Mouse (Mus musculus) limb, embryonic 15.5 days (tissue): ENCODE measurements at regions not wholly inside any gene's neighbourhood (a gene's known extent, or its start where the extent isn't known, plus 50 kb on each side); places are given as distances from the start of the nearest gene placed in this dataset.
"Not testable (repeated sequence)": the region's sequence is repeated elsewhere in the genome, so short reads cannot be mapped to it uniquely, and the experiment has no call there.

ENCODE experiments used
- ATAC-seq: fragments of 200-750 bp; cut with Nextera tagmentation; 2 replicates; pipeline ENCODE4 v1.8.0; 2017; ENCODE audit warnings: low read depth, moderate TSS enrichment; ENCODE audit not compliant: insufficient number of reproducible peaks, low FRiP score, low TSS enrichment
- H3K27ac ChIP-seq: fragments of 300-500 bp; sonication (generic); 2 replicates; pipeline ENCODE4 v1.5.1; 2015; ENCODE audit warnings: moderate library complexity, mild to moderate bottlenecking, inconsistent platforms
- H3K27me3 ChIP-seq: fragments of 300-500 bp; sonication (generic); 2 replicates; pipeline ENCODE4 v1.6.1; 2015; ENCODE audit warnings: inconsistent platforms
- H3K36me3 ChIP-seq: fragments of 300-500 bp; sonication (generic); 2 replicates; pipeline ENCODE4 v1.6.1; 2015; ENCODE audit warnings: inconsistent platforms
- H3K4me1 ChIP-seq: fragments of 300-500 bp; sonication (generic); 2 replicates; pipeline ENCODE4 v1.6.1; 2015; ENCODE audit warnings: inconsistent platforms
- H3K4me2 ChIP-seq: fragments of 300-500 bp; sonication (generic); 2 replicates; pipeline ENCODE4 v1.6.1; 2015; ENCODE audit warnings: mild to moderate bottlenecking, inconsistent platforms
- H3K4me3 ChIP-seq: fragments of 300-500 bp; sonication (generic); 2 replicates; pipeline ENCODE4 v1.5.1; 2015; ENCODE audit warnings: mild to moderate bottlenecking, inconsistent platforms
- H3K9ac ChIP-seq: fragments of 300-500 bp; sonication (generic); 2 replicates; pipeline ENCODE4 v1.6.1; 2015; ENCODE audit warnings: inconsistent platforms
- H3K9me3 ChIP-seq: fragments of 300-500 bp; sonication (generic); 2 replicates; pipeline ENCODE4 v1.6.1; 2016; ENCODE audit warnings: inconsistent platforms
- WGBS: fragments of 180-500 bp; shearing (Covaris S2); methylation state at CpG from one replicate; pipeline ENCODE4 v1.1.7; 2015; 5-methylcytosine and 5-hydroxymethylcytosine counted together

- no peak for ATAC-seq
- H3K4me1 ChIP-seq = no peaks in the 10 kb centered on the region
- no peak overlapping the region for H3K4me3 ChIP-seq
- no peaks in the 10 kb centered on the region for H3K27me3 ChIP-seq
- H3K27ac ChIP-seq = no peak overlapping the region
- no peak overlapping the region for H3K4me2 ChIP-seq
- no peak overlapping the region for H3K9ac ChIP-seq
- no peaks in the 10 kb centered on the region for H3K36me3 ChIP-seq
- WGBS = 16% methylated on average over 4 of the region's 4 CpGs
- H3K9me3 ChIP-seq = no peaks in the 10 kb centered on the region
Measured at GRCm38 (mm10) chr17:69563165-69563564, 124.0 kb downstream of the Akain1 start.

GRCm38 (mm10) chr17:69571070-69571669, 132.0 kb downstream of the Akain1 start:
- H3K27me3 ChIP-seq, H3K4me2 ChIP-seq, H3K27ac ChIP-seq, H3K9ac ChIP-seq, H3K9me3 ChIP-seq, H3K36me3 ChIP-seq, ATAC-seq, H3K4me1 ChIP-seq, H3K4me3 ChIP-seq: not testable (repeated sequence)
- 49% methylated on average over 8 of the region's 8 CpGs for WGBS

GRCm38 (mm10) chr17:69590553-69590952, 151.4 kb downstream of the Akain1 start:
- 67% methylated on average over 4 of the region's 4 CpGs for WGBS
- no peak for ATAC-seq
- Histone ChIP-seq H3K27ac (no peak overlapping the region), H3K4me1 (no peaks in the 10 kb centered on the region), H3K4me2 (no peak overlapping the region), H3K9me3 (no peaks in the 10 kb centered on the region), H3K36me3 (no peaks in the 10 kb centered on the region), H3K9ac (no peak overlapping the region), H3K4me3 (no peak overlapping the region), H3K27me3 (no peaks in the 10 kb centered on the region)

- no peak overlapping the region for H3K4me3 ChIP-seq
- H3K4me1 ChIP-seq = no peaks in the 10 kb centered on the region
- no peaks in the 10 kb centered on the region for H3K27me3 ChIP-seq
- H3K9me3 ChIP-seq = no peaks in the 10 kb centered on the region
- no peak overlapping the region for H3K27ac ChIP-seq
- no peaks in the 10 kb centered on the region for H3K36me3 ChIP-seq
- no peak for ATAC-seq
- no peak overlapping the region for H3K4me2 ChIP-seq
- 79% methylated on average over 3 of the region's 3 CpGs for WGBS
- H3K9ac ChIP-seq = no peak overlapping the region
Measured at GRCm38 (mm10) chr17:69597773-69598295, 158.7 kb downstream of the Akain1 start.

- H3K4me3 ChIP-seq = no peak overlapping the region
- no peaks in the 10 kb centered on the region for H3K4me1 ChIP-seq
- no peaks in the 10 kb centered on the region for H3K27me3 ChIP-seq
- no peak overlapping the region for H3K9ac ChIP-seq
- ATAC-seq = no peak
- WGBS = 88% methylated on average over 5 of the region's 5 CpGs
- H3K36me3 ChIP-seq = no peaks in the 10 kb centered on the region
- H3K4me2 ChIP-seq = no peak overlapping the region
- no peaks in the 10 kb centered on the region for H3K9me3 ChIP-seq
- no peak overlapping the region for H3K27ac ChIP-seq
Measured at GRCm38 (mm10) chr17:69598461-69598860, 159.3 kb downstream of the Akain1 start.

GRCm38 (mm10) chr17:69603596-69603995, 164.5 kb downstream of the Akain1 start:
- no peak overlapping the region for H3K9ac ChIP-seq
- H3K4me2 ChIP-seq = no peak overlapping the region
- H3K9me3 ChIP-seq = no peaks in the 10 kb centered on the region
- no peak overlapping the region for H3K4me3 ChIP-seq
- ATAC-seq = no peak
- no peaks in the 10 kb centered on the region for H3K4me1 ChIP-seq
- no peaks in the 10 kb centered on the region for H3K36me3 ChIP-seq
- no peak overlapping the region for H3K27ac ChIP-seq
- H3K27me3 ChIP-seq = no peaks in the 10 kb centered on the region

GRCm38 (mm10) chr17:69604698-69605097, 165.6 kb downstream of the Akain1 start:
- H3K27ac ChIP-seq = no peak overlapping the region
- H3K36me3 ChIP-seq = no peaks in the 10 kb centered on the region
- no peak overlapping the region for H3K4me3 ChIP-seq
- H3K27me3 ChIP-seq = no peaks in the 10 kb centered on the region
- no peaks in the 10 kb centered on the region for H3K9me3 ChIP-seq
- 66% methylated on average over 6 of the region's 6 CpGs for WGBS
- H3K9ac ChIP-seq = no peak overlapping the region
- H3K4me1 ChIP-seq = no peaks in the 10 kb centered on the region
- no peak for ATAC-seq
- H3K4me2 ChIP-seq = no peak overlapping the region

- H3K36me3 ChIP-seq = no peaks in the 10 kb centered on the region
- no peak overlapping the region for H3K4me3 ChIP-seq
- H3K9ac ChIP-seq = no peak overlapping the region
- no peaks in the 10 kb centered on the region for H3K4me1 ChIP-seq
- H3K27ac ChIP-seq = no peak overlapping the region
- H3K4me2 ChIP-seq = no peak overlapping the region
- no peaks in the 10 kb centered on the region for H3K9me3 ChIP-seq
- no peak for ATAC-seq
- 67% methylated on average over 9 of the region's 9 CpGs for WGBS
- no peaks in the 10 kb centered on the region for H3K27me3 ChIP-seq
Measured at GRCm38 (mm10) chr17:69605458-69605857, 166.3 kb downstream of the Akain1 start.

GRCm38 (mm10) chr17:69631411-69631810, 192.3 kb downstream of the Akain1 start:
- Histone ChIP-seq H3K4me3 (no peak overlapping the region), H3K9me3 (no peaks in the 10 kb centered on the region), H3K9ac (no peak overlapping the region), H3K27ac (no peak overlapping the region), H3K4me1 (no peaks in the 10 kb centered on the region), H3K36me3 (no peaks in the 10 kb centered on the region), H3K4me2 (no peak overlapping the region), H3K27me3 (no peaks in the 10 kb centered on the region)
- no peak for ATAC-seq
- WGBS = 54% methylated on average over 3 of the region's 3 CpGs

GRCm38 (mm10) chr17:69650496-69650895, 211.4 kb downstream of the Akain1 start:
- 83% methylated on average over 2 of the region's 2 CpGs for WGBS

GRCm38 (mm10) chr17:69654586-69654985, 215.5 kb downstream of the Akain1 start:
- Histone ChIP-seq H3K4me3 (no peak overlapping the region), H3K27ac (no peak overlapping the region), H3K9me3 (no peaks in the 10 kb centered on the region), H3K27me3 (no peaks in the 10 kb centered on the region), H3K4me1 (no peaks in the 10 kb centered on the region), H3K9ac (no peak overlapping the region), H3K4me2 (no peak overlapping the region), H3K36me3 (no peaks in the 10 kb centered on the region)
- WGBS = 59% methylated on average over 2 of the region's 2 CpGs
- no peak for ATAC-seq

More at GRCm38 (mm10) chr17:69650496-69650895, 211.4 kb downstream of the Akain1 start:
- ATAC-seq, H3K9me3 ChIP-seq, H3K4me2 ChIP-seq, H3K36me3 ChIP-seq, H3K27ac ChIP-seq, H3K4me3 ChIP-seq, H3K9ac ChIP-seq, H3K4me1 ChIP-seq, H3K27me3 ChIP-seq: not testable (repeated sequence)

- ATAC-seq = 0 out of 2 replicates have a peak, but pooled peaks have one; percentile 48
- H3K4me3 ChIP-seq = no peak overlapping the region
- no peaks in the 10 kb centered on the region for H3K4me1 ChIP-seq
- H3K27ac ChIP-seq = no peak overlapping the region
- no peak overlapping the region for H3K4me2 ChIP-seq
- H3K9me3 ChIP-seq = no peaks in the 10 kb centered on the region
- H3K27me3 ChIP-seq = no peaks in the 10 kb centered on the region
- WGBS = 48% methylated on average over 3 of the region's 3 CpGs
- H3K9ac ChIP-seq = no peak overlapping the region
- H3K36me3 ChIP-seq = no peaks in the 10 kb centered on the region
Measured at GRCm38 (mm10) chr17:69672530-69672929, 233.4 kb downstream of the Akain1 start.

- no peak for ATAC-seq
- Histone ChIP-seq H3K4me2 (no peak overlapping the region), H3K27ac (no peak overlapping the region), H3K4me1 (no peaks in the 10 kb centered on the region), H3K27me3 (no peaks in the 10 kb centered on the region), H3K4me3 (no peak overlapping the region), H3K9me3 (no peaks in the 10 kb centered on the region), H3K9ac (no peak overlapping the region), H3K36me3 (no peaks in the 10 kb centered on the region)
- WGBS = 87% methylated on average over 5 of the region's 5 CpGs
Measured at GRCm38 (mm10) chr17:69683091-69683490, 244.0 kb downstream of the Akain1 start.
